Mouse (Mus musculus) midbrain, embryonic 15.5 days (tissue): Measurements from ENCODE around the gene Ccl27a. TPM values are rescaled to one million over a fixed set of nuclear protein-coding genes. Genes with fewer than 3 reads are reported as not detected.

Experiments used
- polyA plus RNA-seq: library from polyadenylated mRNA; unstranded; fragments of >200 nt; fragmentation: Nextera tagmentation; extraction: Ambion mirVana; gene quantifications from 2 replicates; pipeline ENCODE4 v1.2.1, GENCODE M21; 2015

Gene Ccl27a
- polyA plus RNA-seq, 1 experiment from 2014 or later, result 302 TPM

Other genes starting within 250 kb of the Ccl27a start
- gene Fam219a, start 204.7 kb downstream of the Ccl27a start, polyA plus RNA-seq, result 16.8 and 18.3 TPM in 2 replicates
- gene Dnaic1, start 204.5 kb downstream of the Ccl27a start, polyA plus RNA-seq, result 3.3 and 3.5 TPM in 2 replicates
- 121 and 122 TPM in 2 replicates for gene Enho, start 133.9 kb downstream of the Ccl27a start, polyA plus RNA-seq
- 28.1 and 32.2 TPM in 2 replicates for gene Cntfr, start 77.2 kb downstream of the Ccl27a start, polyA plus RNA-seq
- gene Il11ra1, start 74.3 kb downstream of the Ccl27a start, polyA plus RNA-seq, result 37.5 and 40.3 TPM in 2 replicates
- gene Rpp25l, start 60.7 kb downstream of the Ccl27a start, polyA plus RNA-seq, result 59.1 and 64.6 TPM in 2 replicates
- gene Dctn3, start 51.1 kb downstream of the Ccl27a start, polyA plus RNA-seq, result 295 and 308 TPM in 2 replicates
- gene Arid3c, start 43.1 kb downstream of the Ccl27a start, polyA plus RNA-seq, result 0.56 and 1.1 TPM in 2 replicates
- 48.3 and 51.1 TPM in 2 replicates for gene Galt, start 19.0 kb downstream of the Ccl27a start, polyA plus RNA-seq
- gene Sigmar1, start 18.1 kb downstream of the Ccl27a start, polyA plus RNA-seq, result 65.7 and 66.0 TPM in 2 replicates
- not detected in 2 replicates for gene Gm21541, start 129.4 kb upstream of the Ccl27a start, polyA plus RNA-seq
- 12.8 and 13.7 TPM in 2 replicates for gene Gm20878, start 167.3 kb upstream of the Ccl27a start, polyA plus RNA-seq
- 1.7 and 1.8 TPM in 2 replicates for gene Fam205a4, start 191.8 kb upstream of the Ccl27a start, polyA plus RNA-seq